Mouse (Mus musculus) forebrain, embryonic 12.5 days (tissue): ENCODE results near the gene Skida1. TPM values are rescaled to one million over a fixed set of nuclear protein-coding genes. Genes with fewer than 3 reads are reported as not detected.

ENCODE experiments used
- ATAC-seq: fragments of 200-750 bp; cut with Nextera tagmentation; 2 replicates; pipeline ENCODE4 v1.8.0; 2017; ENCODE audit warnings: moderate TSS enrichment; ENCODE audit not compliant: low FRiP score
- H3K27ac ChIP-seq: fragments of 300-500 bp; sonication (generic); 2 replicates; pipeline ENCODE4 v1.5.1; 2016; ENCODE audit warnings: mild to moderate bottlenecking
- H3K27me3 ChIP-seq: fragments of 300-500 bp; sonication (generic); 2 replicates; pipeline ENCODE4 v1.6.1; 2016; ENCODE audit warnings: mild to moderate bottlenecking
- H3K36me3 ChIP-seq: fragments of 300-500 bp; sonication (generic); replicated peaks from 2 replicates; pipeline ENCODE4 v1.6.1; 2016; ENCODE audit warnings: mild to moderate bottlenecking
- H3K4me1 ChIP-seq: fragments of 300-500 bp; sonication (generic); 2 replicates; pipeline ENCODE4 v1.6.1; 2016
- H3K4me2 ChIP-seq: fragments of 300-500 bp; sonication (generic); 2 replicates; pipeline ENCODE4 v1.6.1; 2016; ENCODE audit warnings: mild to moderate bottlenecking, moderate library complexity
- H3K4me3 ChIP-seq: fragments of 300-500 bp; sonication (generic); replicated peaks from 2 replicates; pipeline ENCODE4 v1.5.1; 2016; ENCODE audit warnings: mild to moderate bottlenecking
- H3K9ac ChIP-seq: fragments of 300-500 bp; sonication (generic); 2 replicates; pipeline ENCODE4 v1.6.1; 2016; ENCODE audit warnings: mild to moderate bottlenecking
- H3K9me3 ChIP-seq: fragments of 300-500 bp; sonication (generic); 2 replicates; pipeline ENCODE4 v1.6.1; 2016
- WGBS: fragments of 180-500 bp; shearing (Covaris S2); methylation state at CpG from one replicate; pipeline ENCODE4 v1.1.7; 2016; 5-methylcytosine and 5-hydroxymethylcytosine counted together
- polyA plus RNA-seq: library from polyadenylated mRNA; unstranded; fragments of >200 nt; fragmentation: Nextera tagmentation; extraction: Ambion mirVana; gene quantifications from 2 replicates; pipeline ENCODE4 v1.2.1, GENCODE M21; 2016

The Skida1 gene
- polyA plus RNA-seq, 1 experiment from 2014 or later = 26.3 TPM

DNA sequence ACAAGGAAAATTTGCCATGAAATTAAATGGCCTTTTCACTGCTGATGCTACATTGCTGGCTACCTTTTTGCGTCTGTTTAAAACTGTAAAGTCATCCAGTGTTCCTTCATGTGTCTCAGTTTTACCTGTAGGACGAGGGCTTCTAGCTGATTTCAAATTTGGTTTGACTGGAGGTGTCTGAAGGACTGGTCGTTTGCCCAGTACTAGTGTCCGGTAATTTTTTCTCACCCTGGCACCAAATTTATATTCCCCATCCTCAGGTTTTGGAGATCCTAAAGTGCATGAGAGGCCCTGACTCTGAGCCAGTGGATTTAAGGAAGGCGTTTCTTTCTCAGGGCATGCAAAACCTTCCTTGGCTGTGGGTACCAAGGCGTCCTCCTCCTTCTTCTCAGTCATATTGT, 3.1 kb downstream of the Skida1 start:
- peaks cover 44% of the 10 kb centered on the region for H3K4me1 ChIP-seq
- no peak for ATAC-seq

DNA sequence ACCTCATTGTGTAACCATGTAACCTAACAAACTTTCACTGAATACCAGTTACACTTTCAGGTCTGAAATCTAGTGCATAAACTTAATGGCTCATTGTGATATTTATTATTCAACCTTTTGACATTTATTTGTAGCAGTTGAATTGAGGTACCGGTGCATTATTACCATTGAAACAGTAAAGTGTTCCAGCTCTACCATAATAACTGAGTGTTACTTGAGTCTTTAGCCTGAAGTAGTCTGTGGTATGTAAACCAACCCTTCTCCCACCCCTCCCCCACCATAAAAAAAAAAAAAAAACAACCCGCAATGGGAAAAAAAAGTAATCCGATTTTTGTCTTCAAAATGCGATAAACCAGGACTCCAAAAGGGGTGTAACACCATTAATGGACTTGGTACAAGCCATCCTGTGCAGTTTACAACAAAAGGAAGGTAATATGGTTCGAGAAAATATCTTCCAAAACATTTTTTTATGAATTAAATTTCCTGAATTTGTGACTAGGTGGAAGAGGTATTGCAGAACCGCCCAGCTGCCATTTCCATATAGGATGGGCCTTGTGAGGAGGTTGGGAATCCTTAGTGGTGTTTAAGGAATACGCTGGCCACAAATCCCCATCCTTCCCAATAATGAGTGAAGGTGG, 3.6 kb downstream of the Skida1 start:
- Histone ChIP-seq H3K4me2 (peak overlapping the region; percentile 85), H3K9ac (peak overlapping the region; percentile 100), H3K36me3 (no peaks in the 10 kb centered on the region; the same call in 1 of the 2 replicates), H3K9me3 (no peaks in the 10 kb centered on the region), H3K27ac (peak overlapping the region; percentile 100), H3K4me3 (peak overlapping the region; percentile 100), H3K4me1 (peaks cover 45% of the 10 kb centered on the region), H3K27me3 (no peaks in the 10 kb centered on the region)
- WGBS = under 1% methylated on average over 7 of the region's 7 CpGs
- ATAC-seq = no peak

More for the DNA sequence above, 3.1 kb downstream of the Skida1 start:
- Histone ChIP-seq H3K9ac (peak overlapping the region; percentile 100), H3K9me3 (no peaks in the 10 kb centered on the region), H3K4me2 (peak overlapping the region; percentile 85), H3K27ac (peak overlapping the region; percentile 100), H3K36me3 (no peaks in the 10 kb centered on the region), H3K4me3 (peak overlapping the region; percentile 100), H3K27me3 (no peaks in the 10 kb centered on the region)
- 3% methylated on average over 6 of the region's 6 CpGs for WGBS

DNA sequence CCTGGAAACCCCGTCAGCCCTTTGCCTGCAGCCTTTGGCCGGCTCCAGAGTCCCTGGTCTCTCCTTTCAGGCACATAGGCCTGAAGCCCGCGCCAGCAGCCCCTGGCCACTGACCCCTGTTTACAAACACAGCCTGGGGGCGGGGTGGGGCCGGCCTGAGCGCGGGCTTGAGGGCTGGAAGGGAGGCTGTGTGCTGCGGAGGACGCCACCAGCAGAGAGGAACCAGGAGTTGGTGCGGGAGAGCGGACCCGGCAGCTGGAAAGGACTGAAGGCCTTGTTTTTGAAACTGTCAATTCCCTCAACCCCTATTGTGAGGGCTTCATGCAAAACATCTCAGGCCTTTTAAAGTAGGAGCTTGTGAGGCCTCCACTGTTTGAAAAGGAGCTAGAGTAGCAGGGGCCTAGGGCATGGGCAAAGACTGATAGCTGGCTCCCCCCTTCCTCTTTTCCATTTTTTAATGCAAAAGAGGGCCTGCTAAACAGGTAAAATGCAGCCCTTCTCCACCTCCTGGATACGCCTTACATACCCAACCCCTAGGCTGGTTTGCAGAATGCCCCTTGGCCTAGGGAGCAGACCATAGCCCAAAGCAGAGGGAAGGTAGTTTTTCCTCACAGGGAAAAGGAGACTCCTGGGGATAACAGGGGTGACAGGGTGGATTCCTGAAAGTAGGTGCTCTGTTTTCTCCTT, 7.5 kb downstream of the Skida1 start:
- Histone ChIP-seq H3K36me3 (no peaks in the 10 kb centered on the region; the same call in 1 of the 2 replicates), H3K9ac (peak overlapping the region; percentile 90), H3K27me3 (no peaks in the 10 kb centered on the region), H3K27ac (peak overlapping the region; percentile 98), H3K9me3 (no peaks in the 10 kb centered on the region), H3K4me3 (peak overlapping the region; percentile 100), H3K4me2 (peak overlapping the region; percentile 85), H3K4me1 (peaks cover 69% of the 10 kb centered on the region)
- ATAC-seq = peak; percentile 91
- under 1% methylated on average over 14 of the region's 14 CpGs for WGBS

DNA sequence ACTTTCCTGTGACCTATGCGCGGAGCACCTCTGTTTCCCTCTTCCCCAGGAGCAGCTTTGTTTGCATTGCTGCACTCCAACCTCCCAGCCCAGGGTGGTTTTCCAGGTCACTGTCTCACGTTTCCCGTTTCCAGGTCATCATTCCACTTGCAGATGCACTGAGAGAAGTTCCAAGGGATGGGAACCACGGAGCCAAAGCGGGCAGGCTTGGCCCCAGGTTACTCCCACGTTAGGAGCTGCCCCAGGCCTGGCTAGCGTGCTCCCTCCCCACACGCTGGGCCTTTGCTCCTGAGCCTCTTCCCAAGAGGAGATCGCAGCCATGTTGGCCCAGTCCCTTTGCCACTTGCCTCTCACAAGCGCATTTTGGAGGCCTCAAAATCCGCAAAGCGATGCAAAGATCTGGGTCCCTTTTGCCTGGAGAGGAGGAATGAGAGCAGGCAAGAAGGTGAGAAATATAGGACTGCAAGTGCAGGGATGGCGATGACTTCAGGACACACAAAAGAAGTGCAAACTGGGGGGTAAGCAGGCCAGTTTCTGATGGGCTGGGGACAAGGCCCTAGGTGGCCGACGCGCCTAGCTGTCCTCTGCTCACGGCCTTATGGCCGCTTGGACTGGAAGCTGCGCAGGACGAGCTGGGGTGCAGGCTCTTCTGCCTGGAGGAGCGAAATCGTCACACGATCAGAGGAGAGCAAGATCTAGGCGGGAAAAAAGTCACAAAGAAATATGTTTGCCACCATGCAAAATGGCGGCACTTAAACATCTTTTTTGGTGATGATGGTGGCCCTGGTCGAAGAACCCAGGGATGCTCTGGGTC, 8.3 kb downstream of the Skida1 start:
- peak; percentile 45 for ATAC-seq
- WGBS = 2% methylated on average over 27 of the region's 27 CpGs
- Histone ChIP-seq H3K4me2 (peak overlapping the region; percentile 85), H3K9ac (peak overlapping the region; percentile 90), H3K27ac (peak overlapping the region; percentile 98), H3K4me1 (peaks cover 71% of the 10 kb centered on the region), H3K4me3 (peak overlapping the region; percentile 100), H3K9me3 (no peaks in the 10 kb centered on the region), H3K36me3 (no peaks in the 10 kb centered on the region; the same call in 1 of the 2 replicates), H3K27me3 (no peaks in the 10 kb centered on the region)

DNA sequence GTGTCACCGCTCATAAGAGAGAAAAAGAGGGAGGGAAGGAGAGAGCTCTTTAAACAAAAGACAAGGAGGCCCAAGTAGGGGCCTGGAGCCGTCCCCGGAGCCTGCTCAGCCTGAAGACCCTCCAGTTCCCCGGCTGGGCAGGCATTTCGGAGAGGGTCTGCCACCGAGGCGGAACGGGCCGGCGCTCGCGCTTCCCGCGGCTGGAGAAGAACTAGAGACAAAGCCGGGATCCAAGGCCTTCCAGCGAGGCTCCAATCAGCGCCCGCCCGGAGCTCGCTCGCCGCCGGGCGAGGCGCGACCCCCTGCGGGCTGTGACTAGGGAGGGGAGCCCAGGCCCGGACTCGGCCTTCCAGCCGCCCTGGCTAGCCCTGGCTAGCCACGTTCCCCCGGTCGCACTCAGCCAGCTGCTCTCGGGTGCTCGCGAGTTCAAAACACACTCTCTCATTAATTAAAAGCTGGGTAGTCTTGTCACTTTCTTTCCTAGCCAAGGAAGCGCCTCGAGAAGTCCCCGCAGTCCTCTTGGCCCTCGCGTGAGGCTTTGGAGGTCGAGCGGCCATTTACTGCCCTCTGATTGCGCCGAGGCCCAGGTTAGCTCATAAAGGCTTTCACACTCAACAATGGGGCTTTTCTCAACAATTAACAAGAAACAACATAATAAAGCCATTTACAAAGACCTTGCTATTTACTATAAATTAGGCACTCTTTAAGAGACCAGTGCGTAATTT, 9.1 kb downstream of the Skida1 start:
- peak; percentile 55 for ATAC-seq
- H3K36me3 ChIP-seq = no peaks in the 10 kb centered on the region; the same call in 1 of the 2 replicates
- under 1% methylated on average over 46 of the region's 46 CpGs for WGBS

DNA sequence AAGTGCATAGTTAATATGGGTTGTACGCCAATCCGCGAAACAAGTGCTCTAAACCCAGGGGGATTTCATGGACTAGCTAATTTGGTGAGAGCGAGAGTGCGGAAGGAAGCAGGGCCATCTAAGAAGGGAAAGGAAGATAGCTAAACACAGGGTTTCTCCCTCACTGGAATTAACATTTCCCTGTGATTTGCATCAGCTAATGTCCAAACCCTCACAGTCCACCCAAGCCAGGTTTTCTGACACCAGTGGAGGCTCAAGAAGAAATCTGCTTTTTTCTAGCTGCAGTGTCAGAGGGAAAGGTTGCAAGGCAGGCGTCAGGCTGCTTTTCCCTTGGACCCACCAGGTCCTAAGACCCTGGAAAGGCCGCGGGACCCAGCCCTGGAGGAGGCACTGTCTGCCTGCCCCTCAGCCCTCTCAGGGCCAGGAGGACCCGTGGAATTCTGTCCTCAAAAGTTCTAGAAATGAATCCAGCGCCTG, 9.9 kb downstream of the Skida1 start:
- H3K27ac ChIP-seq = peak overlapping the region; percentile 98
- no peaks in the 10 kb centered on the region for H3K9me3 ChIP-seq
- H3K4me1 ChIP-seq = peaks cover 83% of the 10 kb centered on the region
- no peak for ATAC-seq
- 13% methylated on average over 10 of the region's 10 CpGs for WGBS
- peak overlapping the region; percentile 90 for H3K9ac ChIP-seq
- H3K4me2 ChIP-seq = peak overlapping the region; percentile 85
- H3K36me3 ChIP-seq = no peaks in the 10 kb centered on the region; the same call in 1 of the 2 replicates
- H3K4me3 ChIP-seq = peak overlapping the region; percentile 100
- no peaks in the 10 kb centered on the region for H3K27me3 ChIP-seq

More for the DNA sequence above, 9.1 kb downstream of the Skida1 start:
- H3K4me3 ChIP-seq = peak overlapping the region; percentile 100
- peak overlapping the region; percentile 90 for H3K9ac ChIP-seq
- no peaks in the 10 kb centered on the region for H3K9me3 ChIP-seq
- H3K27ac ChIP-seq = peak overlapping the region; percentile 98
- no peaks in the 10 kb centered on the region for H3K27me3 ChIP-seq
- H3K4me1 ChIP-seq = peaks cover 78% of the 10 kb centered on the region
- peak overlapping the region; percentile 85 for H3K4me2 ChIP-seq

DNA sequence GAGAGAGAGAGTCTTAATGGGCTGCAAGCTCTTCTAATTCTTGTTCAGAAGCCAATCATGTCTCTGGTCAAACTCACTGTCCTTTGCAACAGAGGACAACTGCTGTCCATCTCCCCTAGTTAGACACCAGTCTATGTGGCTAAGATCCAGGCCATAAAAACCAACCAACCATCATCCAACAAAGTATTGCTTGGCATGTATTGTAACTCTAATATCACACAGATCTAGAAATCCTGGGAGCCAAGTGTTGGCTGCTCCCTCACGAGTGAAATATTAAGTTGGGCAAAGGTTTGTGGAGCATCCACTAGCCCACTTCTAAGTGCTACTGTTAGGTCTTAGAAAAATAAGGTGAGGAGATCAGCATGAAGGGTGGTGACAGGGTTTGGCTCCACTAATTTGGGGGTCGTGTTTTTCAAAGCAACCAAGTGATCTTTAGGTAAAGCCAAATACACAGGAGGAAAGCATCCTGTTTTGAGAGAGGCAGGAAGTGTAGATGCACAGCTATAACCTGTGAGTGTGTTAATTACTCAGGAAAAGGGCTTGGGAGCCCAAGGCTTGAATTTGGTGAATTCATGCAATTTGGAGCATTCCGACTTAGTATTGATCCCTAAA, 10.6 kb downstream of the Skida1 start:
- 35% methylated on average over 3 of the region's 3 CpGs for WGBS
- peak overlapping the region; percentile 90; the same call in 1 of the 2 replicates for H3K9ac ChIP-seq
- no peak overlapping the region for H3K27ac ChIP-seq
- H3K4me1 ChIP-seq = peaks cover 88% of the 10 kb centered on the region
- H3K4me3 ChIP-seq = no peak overlapping the region
- no peaks in the 10 kb centered on the region for H3K9me3 ChIP-seq
- H3K36me3 ChIP-seq = no peaks in the 10 kb centered on the region; the same call in 1 of the 2 replicates
- no peaks in the 10 kb centered on the region for H3K27me3 ChIP-seq
- no peak for ATAC-seq
- peak overlapping the region; percentile 85 for H3K4me2 ChIP-seq

DNA sequence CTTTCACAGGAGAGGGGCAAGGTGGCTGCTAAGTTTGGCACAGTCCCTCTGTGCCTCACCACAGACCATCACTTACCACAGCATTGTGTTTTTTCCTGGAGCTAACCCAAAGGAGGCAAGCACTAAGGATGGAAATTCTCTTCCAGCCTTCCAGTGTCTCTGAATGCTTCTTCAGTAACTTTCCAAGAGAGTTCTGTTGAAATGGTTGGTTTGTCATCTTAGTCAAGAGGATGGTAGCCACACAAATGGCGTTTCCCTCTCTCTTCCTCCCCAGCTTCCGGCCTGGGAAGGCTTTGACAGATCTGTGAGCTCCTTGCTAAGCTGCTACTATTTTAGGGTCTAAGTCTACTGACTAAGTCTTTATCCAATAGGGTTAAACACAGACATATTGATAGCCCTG, 11.4 kb downstream of the Skida1 start, which contains the start of gene A930004D18Rik:
A930004D18Rik (minus strand) TSS at position 247 of the 400 bp plus-strand sequence.
- H3K4me3 ChIP-seq = no peak within 1 kb of the TSS
- H3K36me3 ChIP-seq = no peaks in the 10 kb centered on the region; the same call in 1 of the 2 replicates
- H3K4me1 ChIP-seq = peaks cover 88% of the 10 kb centered on the region
- no peak for ATAC-seq
- WGBS = 56% methylated on average over 2 of the region's 2 CpGs
- H3K9ac ChIP-seq = peak within 1 kb of the TSS; percentile 90; the same call in 1 of the 2 replicates
- H3K27ac ChIP-seq = no peak within 1 kb of the TSS
- H3K27me3 ChIP-seq = no peaks in the 10 kb centered on the region
- peak within 1 kb of the TSS; percentile 85 for H3K4me2 ChIP-seq
- no peaks in the 10 kb centered on the region for H3K9me3 ChIP-seq

DNA sequence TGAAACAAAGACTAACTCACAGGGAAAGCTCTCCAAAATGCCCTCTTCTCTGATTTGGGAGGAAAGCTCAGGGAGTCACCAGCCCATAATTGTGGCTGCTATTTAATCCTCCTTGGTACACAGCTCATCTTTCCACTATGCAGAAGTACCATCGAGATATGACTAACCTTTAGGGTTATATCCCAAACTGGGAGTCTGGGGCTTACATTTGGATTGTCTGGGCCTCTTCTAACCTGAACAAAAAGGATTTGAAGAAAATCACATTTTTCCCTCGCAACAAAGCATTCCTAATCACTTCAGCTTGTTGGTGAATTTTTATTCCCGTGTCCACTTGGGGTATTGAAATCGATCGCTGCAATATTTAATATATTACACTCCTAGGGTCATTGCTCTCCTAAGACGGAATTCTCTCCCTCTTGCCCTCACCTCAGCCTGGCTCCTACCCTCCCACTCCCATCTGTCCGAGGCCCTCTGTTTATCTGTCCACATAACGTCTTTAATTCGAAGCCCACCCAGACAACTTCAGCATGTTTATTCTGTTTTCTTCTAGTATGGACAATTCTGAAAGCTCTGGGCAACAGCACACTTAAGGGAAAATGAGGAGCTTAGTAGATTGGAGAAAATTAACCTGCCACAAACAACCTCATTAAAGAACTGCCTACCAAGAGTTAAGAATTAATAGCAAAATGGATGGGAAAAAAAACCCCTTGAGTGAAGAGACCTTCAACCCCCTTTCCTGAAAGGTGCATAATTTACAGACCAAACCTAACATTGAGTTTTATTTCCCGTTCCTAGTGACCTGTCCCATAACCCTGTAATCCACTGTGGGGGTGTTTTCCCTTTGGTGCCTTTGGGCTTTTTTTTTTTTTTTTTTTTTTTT, 14.2 kb downstream of the Skida1 start:
- no peak for ATAC-seq
- Histone ChIP-seq H3K4me2 (peak overlapping the region; percentile 92; the same call in 1 of the 2 replicates), H3K4me3 (no peak overlapping the region), H3K27me3 (no peaks in the 10 kb centered on the region), H3K9ac (peak overlapping the region; percentile 21; the same call in 1 of the 2 replicates), H3K4me1 (peaks cover 84% of the 10 kb centered on the region), H3K27ac (peak overlapping the region; percentile 61; the same call in 1 of the 2 replicates), H3K36me3 (no peaks in the 10 kb centered on the region), H3K9me3 (no peaks in the 10 kb centered on the region)
- 26% methylated on average over 10 of the region's 10 CpGs for WGBS
